Mouse (Mus musculus) T-cell, adult 2 months (primary cell): Measurements from ENCODE around the gene Slc6a20a.
"Not testable (repeated sequence)": the region's sequence is repeated elsewhere in the genome, so short reads cannot be mapped to it uniquely, and the experiment has no call there.

Source experiments
- DNase-seq: peaks from one replicate; pipeline ENCODE4 v3.0.0; 2022; ENCODE audit warnings: low spot score

Gene Slc6a20a

DNA sequence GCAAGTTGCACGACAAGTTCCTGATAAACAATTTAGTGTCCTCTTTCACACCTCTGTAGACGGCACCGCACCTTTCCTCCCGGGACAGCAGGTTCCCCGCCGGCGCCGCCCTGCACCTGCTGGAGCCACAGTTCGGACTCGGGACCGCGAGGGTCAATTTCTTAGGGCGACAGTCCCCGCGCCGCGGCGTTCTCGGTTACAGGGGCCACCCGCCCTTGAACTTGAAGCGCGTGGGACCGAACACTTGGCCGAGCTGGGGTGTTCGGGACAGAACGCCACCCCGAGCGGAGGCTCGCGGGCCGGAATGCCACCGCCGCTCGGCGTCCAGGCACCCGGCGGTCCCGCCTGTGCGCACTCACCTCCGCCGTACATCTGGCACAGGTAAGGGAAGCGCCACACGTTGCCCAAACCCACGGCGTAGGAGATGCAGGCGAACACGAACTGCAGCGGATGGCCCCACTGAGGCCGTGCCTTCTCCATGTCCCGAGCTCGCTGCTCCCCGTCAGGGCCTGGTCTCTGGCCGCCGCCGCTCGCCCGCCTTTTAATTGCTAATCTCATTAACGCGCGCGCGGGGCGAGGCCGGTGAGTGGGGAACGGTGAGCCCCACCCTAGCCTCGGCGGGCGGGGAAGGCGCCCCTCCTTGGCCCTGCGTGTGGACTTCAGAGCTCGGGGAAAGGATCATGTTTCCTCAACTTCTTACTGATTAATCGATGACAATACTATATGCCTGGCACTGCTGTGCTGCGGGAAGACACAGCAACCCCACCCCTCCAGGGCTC is at the start of gene Slc6a20a, which contains the start of gene Ccr9:
Gene Slc6a20a (minus strand): TSS at position 559 of the 779 bp plus-strand sequence.
Gene Ccr9 (plus strand): TSS at position 113 of the 779 bp plus-strand sequence.
- peak; percentile 18 for DNase-seq

DNA sequence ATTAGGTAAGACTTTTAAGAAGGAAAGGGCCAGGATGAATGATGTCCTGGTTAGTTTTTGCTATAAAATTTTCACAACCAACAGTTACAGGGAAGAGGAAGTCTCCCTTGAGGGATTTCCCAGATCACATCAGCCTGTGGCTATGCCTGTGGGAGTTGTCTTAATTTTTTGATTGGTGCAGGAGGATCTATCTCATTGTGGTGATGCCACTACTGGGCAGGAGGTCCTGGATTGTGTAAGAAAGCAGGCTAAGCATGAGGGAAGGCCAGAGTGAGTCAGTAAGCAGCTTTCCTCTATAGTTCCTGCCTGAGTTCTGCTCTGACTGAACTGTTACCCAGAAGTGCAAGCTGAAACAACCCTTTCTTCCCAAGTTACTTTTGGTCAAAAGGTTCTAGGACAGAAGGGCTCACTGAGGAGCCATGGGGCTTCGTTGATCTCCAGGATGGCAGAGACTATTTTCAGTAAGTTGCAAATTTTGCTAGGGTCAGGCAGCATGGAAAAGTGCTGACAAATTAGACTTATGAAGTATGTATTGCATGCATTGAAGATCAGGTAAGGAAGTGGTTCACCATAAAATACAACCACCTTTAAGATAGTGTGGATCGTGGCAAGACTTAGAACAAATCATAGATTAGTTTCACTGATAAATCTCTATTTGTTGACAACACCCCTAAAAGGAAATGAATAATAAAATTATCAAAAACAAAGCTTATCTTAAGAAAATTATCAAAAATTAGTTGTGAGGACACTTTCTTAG is 44.2 kb upstream of the Slc6a20a start:
- no peak for DNase-seq

DNA sequence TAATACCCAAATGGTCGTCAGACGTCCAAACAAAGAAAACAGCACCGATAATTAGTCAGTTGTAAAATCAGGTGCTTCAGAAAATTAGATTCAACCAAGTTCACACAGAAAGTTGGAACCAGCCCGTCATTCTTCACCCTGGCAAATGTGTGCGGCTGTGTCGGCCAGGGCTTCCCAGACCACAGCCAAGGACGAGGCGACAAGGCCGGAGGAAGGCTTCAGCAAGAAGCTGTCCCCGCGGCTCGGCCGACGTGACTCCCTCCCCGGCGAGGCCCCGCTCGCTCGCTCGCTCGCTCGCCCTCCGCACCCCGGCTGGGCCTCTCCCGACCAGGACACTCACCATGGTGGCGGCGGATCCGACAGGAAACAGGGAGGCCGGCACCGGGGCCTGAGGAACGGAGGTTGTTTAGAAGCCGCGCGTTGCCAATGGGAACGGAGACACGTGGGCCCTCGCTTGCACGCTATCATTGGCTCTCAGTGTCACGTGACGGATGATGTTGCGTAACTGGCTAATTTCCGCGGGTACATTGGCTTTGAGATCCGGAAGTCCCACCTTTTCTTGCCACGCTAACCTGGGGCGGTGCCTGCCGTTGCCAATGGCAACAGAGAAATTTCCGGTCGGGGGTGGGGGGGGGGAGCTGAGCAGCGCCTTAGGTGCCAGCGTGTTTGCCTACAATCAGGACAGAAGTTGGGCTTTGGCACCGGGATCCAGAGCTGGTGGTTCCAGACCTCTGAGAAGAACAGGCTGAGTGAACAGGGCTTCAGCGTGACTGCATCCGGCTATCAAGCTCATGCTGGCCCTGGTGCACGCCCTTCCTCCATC is 38.7 kb upstream of the Slc6a20a start, which contains the start of gene Lztfl1:
Gene Lztfl1 (minus strand): TSS at position 512 of the 823 bp plus-strand sequence.
- peak; percentile 95 for DNase-seq

DNA sequence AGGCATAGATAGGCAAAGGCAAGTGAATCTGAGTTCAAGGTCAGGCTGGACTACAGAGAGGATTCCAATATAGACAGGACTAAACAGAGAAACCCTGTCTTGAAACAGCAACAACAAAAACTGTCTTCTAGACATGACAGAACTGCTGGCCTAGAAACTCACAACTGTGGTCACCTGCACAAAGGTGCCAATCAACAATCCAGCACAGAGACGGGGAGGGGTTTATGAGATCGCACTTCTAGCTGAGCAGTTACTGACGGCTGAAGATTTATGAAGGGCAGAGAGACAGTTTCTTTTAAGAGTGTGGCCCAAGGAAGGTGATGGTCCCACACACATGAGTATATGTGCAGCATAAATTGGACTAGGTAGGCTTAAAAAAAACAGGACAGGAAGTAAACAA is 37.6 kb upstream of the Slc6a20a start:
- peak; percentile 37 for DNase-seq

DNA sequence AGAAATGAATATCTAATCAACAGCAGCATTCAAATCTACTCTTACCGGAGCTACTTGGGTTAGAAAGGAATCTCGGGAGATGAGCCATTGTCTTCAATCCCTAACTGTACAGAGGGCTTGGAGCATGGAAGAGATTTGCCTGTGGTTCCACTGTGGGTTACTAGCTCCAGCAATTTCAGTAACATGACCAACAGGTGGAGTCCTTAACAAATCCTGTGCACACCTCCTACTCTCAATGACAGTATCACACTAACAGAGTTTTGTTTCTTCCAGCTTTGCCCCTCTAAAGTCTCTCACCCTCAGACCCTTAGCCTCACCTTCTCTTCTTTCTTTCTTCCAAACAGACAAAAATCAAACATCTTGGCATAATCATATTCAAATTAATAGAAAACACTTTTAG is 34.4 kb upstream of the Slc6a20a start:
- peak; percentile 19 for DNase-seq

DNA sequence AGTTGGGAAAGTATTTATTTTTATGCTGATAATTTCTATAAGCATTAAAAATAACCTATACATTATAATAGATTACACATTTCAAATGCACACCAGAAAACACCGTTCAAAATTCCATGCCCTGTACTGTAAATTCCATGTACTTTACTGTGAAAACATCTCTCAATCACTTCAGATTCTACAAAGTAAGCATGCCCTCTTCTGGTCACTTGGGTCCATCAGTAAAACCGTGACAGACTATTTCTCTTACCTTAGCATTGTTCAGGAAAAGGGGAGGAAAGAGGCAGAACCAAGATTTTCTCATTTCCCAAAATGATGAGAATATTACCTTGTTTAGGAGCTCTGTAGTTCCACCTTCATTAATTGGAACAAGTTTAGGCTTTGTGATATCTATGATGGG is 30.5 kb upstream of the Slc6a20a start:
- no peak for DNase-seq

DNA sequence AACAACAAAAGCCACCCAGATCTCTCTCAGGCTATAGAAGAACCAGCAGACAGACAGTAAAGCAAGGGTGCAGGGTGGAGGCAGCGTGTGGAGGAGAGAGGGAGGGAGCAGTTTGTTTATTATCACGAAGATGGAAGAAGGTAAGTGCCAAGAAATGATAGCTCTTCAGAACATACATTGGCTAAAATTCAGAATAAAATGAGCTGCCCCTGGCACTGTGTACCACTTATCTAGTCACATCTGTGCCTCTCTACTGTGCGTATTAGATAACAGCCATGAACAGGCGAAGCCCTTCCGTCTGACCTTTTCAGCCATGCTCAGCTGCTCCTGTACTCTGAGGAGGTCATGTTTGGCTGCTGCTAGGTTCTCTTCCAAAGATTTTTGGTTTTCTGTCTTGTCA is 23.1 kb upstream of the Slc6a20a start:
- DNase-seq = no peak

DNA sequence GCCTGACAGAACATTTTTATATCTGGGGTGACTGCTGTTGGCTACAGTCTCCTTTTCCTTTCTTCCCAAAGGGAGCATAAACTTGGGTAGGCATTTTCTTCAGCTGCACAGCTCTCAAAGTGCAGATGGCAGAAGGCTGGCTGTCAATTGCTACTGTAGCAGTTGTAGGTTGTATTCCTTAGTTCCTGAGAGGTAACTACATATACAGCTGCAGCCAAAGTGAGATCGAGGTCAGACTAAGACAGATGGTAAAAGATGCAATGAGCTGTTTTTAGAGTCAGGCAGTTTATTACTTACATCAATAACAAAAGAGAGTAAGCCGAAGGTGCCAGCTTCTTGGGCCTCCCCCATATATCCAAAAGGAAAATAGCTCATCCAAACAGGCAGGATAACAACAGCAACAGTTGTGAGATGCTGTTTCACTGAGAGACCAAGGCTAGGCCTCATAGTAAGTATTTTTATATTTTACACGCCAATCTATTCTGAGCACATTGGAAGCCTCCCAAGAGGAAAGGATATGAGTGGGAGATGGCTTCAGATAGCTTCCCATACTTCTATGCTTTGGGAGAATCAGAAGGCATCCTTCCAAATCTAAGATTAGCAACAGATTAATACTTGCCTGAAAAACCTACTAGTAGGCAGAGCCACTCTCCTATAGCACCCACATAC is 17.1 kb upstream of the Slc6a20a start:
- DNase-seq = no peak

DNA sequence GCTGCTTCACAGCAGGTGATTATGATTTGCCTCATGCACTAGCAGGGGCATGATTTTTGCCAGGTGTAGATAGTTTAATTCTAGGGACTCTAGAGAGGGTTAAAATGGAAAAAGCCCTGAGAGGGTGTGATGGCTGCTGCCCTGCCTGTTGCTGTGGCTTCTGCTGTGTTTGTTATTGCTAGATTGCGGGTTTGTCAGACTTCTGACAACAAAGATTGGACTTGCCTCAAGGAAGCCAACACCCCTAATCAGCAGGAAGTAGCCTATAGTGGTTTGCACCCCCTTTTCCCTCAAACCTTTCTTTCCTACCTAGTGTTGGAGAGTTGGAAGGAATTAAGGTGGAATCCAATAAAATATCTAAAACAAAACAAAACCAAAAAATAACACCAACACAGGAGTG is 9.5 kb upstream of the Slc6a20a start:
- no peak for DNase-seq

DNA sequence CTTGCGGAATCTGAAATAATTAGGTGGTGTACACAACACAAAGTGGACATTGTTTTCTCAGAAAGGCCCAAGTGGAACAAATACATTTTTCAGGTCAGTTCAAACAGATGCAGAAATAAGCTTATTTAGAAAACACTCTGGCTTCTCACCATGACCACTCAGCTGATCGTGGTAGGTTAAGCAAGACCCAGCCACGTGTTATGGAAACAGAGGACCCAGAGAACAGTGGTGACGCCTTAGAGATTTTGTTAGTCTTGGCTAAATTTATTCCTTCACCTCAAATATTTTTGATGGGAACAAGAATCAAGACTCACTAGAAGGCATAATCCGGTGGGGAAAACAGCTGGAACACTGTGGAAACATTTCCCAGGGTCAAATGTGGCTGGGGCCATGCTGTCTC is 7.5 kb upstream of the Slc6a20a start:
- DNase-seq = no peak

DNA sequence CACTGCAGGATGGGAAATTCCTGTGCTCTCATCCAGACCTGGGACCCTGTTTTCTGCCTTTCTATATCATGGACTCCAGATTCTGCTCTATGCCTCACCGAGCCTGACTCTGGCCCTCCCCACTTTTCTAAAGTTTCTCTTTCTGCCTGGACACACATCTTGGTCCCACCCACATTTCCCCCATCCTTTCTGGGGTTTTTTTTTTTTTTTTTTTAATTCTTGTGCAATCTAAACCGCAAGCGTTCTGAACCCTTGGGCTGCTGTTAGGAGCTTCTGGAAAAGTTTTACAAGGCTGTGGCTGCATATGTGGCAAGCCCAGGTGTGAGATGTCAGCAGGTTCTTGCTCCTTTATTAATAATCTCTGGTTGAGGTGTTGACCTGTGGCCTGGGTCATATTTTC is 5.0 kb upstream of the Slc6a20a start:
- no peak for DNase-seq

DNA sequence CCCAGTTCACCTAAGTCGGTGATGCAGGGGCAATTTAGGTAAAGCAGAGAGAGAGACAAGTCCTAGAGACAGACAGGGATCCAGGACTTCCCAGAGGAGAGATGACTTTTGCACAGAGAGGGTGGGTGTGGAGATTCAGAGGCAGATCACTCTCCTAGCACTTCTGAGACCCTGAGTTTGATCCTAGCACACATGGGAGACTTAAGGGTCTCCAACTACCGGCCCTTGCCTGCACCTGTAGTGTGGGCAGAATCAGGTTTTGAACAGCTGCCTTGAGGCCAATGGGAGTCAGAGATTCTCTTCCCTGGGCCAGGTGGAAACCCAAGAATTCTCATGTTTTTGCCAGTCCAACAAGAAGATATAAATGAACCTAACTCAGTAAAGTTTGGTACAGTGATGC is 513 bp upstream of the Slc6a20a start:
- DNase-seq = no peak

DNA sequence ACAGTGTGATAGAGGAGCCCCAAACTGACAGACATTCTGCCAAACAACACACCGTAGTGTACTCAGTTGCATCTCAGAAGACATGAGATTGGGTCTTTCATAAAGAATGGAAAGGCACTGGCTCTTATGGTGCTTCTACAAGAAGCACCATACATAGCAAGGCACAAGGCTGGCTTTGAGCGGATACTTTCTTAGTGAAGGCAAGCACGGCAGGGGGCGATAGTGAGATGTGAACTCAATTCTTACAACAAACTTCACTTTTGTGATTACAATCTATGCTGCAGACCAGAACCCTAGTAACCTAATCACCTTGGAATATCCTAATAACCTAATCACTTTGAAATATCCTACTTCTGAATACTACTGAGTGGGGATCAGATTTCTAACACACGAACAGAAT is 13.0 kb downstream of the Slc6a20a start:
- DNase-seq = peak; percentile 46

DNA sequence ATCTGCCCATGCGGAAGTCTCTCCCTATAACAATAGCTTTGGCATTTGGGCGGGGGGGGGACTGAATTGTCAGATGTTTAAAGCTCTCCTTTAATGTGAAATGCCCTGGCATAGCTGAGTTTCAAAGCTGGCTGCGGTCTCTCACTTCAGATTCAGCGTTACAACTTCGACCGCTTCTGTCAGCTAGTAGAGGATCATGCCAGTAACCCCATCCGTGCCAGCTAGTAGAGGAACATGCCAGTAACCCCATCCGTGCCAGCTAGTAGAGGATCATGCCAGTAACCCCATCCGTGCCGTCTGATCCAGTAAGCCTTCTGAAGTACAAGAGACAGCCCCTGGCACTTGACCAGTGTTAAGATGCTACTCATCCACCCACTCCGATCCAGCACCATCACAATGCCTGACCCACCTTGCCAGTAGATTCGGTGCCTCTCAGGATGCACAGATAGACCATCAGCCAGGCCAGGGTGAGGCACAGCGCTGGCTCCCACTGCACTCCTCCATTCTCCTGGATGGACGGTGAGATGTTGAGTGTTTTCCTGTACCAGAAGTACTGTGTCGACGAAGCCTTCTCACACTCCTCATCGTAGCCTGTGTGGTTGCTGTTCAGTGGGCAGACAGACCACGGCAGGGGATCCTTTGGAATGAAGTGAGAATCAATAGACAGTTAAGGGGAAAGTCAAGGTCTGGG is 18.6 kb downstream of the Slc6a20a start:
- not testable (repeated sequence) for DNase-seq

DNA sequence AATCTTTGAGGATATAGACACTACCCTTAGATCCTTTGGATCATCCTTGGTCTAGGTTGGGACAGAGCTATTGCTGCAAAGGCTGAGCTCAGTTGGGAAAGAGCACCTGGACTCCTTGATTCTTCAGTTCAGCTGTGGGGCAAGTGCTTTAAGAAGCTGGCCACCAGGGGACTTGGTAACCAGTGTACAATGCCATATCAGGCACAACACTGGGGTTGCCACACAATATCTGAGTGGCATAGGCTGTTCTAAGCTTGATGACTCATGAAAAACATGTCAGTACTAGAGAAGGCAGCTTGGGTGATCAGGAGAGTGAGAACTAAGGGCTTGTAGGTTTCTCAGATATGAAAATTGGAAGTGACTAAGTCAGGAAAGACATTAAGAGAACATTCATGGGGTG is 19.7 kb downstream of the Slc6a20a start:
- DNase-seq = no peak

DNA sequence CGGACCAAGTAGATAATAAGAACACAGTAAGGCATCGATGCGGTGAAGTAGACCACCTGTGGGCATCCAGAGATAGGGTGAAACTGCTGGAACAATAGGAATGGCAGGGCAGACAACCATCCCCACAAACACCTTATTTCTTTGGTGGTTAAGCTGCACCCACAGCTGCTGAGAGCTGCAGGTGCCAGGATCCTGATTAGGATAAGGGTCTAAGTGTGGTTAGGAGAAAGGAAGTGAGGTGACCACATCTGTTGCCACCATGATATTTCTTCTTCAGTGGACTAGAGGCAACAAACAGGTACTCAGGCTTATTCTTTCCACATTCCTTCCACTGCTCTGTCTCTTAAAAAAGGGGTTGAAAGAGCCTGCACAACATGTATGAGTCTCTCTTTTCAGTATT is 21.2 kb downstream of the Slc6a20a start:
- no peak for DNase-seq

DNA sequence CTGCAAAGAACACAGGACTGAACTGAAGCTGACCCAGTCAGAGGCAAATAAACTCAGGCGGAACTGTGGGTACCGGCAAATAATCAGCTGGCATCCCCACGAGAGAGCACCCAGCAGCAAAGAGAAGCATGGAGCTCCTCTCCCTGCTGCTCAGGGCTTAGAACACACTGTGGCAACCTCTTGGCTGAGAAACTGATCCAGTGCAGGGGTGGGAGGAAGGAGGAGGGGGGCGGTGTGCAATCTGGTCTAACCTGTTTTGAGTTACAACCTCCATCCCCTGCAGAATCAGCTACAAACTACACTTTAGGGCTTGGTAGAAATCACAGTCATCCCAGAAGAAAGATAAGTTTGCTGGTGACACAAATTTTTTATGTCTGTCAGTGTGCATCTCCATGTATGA is 27.3 kb downstream of the Slc6a20a start:
- no peak for DNase-seq

DNA sequence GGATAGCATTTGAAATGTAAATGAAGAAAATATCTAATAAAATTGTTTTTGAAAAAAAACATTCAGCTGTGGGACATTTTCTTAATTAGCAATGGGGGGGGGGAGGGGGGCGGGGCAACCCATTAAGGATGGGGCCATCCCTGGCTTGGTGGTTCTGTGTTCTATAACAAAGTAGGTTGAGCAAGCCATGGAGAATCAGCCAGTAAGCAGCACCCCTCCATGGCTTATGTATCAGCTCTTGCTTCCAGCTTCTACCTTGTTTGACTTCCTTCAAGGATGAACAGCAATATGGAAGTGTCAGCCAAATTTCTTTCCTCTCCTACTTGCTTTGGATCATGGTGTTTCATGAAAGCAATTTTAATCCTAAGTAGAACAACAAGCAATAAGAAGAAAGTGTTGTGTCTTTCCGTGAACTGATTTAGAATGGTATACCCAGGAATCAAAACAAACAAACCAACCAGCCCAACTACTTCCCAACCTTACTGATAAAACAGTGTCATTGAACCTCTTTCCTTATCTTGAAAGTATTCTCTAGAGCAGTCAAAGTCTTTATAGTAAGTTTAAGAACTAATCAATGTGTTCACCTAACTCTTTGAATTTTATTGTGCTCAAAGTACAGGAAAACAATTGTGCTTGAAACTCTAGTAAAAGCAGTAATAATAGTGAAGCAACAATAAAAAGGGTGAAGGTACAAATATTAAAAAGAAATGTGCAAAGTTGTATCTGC is 28.7 kb downstream of the Slc6a20a start:
- no peak for DNase-seq

DNA sequence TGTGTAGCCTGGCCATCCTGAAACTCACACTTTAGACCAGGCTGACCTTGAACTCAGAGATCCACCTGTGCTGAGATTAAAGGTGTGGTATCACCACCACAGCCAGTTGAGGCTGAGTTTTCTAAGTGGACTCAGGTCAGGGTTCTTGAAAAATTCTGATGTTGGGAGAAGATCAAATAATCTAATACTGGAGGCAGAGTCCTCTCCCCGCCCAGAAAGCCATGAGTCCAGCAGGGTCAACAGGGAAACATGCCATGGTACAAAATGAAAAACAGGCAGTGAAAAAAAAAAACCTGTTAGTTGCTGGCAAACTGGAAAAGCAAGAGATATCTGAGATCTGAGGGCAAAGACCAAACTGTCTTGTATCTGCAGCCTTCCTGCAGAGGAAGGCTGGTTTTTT is 38.6 kb downstream of the Slc6a20a start:
- no peak for DNase-seq

DNA sequence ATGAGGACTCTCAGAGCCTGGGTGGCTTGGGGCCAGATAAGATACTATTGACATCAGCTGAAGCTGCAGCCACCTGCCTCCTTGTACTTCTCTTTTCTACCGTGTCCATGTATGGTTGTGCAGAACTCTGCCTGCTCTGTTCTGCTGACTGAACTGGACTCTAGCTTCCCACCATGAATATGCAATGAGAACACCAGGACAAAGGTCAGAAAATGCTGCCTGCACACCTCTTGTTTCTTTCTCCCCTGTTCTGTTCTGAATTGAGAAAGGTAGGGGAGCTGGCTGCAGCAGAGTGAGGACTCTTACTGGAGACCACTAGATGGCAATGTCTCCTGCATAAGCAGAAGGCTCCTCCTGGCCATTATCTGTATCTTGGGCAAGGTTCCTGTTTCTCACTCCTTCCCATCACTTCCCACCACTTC is 40.0 kb downstream of the Slc6a20a start:
- no peak for DNase-seq

DNA sequence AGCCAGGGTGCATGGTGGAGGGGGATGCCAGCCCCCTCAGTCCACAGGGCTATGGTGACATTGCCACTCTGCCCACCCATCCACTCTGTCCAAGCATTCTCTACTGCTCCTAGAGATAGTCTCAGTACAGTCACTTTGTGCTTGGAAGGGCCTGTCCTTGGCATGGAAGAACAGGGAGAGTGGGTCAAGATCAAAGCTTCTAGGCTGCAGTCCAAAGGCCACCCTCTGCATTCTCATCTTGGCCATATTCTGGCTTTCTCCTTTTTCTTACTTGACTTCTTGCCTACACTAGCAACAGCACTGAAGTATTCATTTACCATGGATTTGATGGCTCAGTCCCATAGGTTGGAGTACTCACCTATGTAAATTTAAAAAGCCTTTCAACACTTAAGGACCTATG is 40.5 kb downstream of the Slc6a20a start:
- no peak for DNase-seq
